Mouse (Mus musculus) stomach, embryonic 14.5 days (tissue): ENCODE measurements around the gene Sowahc. TPM values are rescaled to one million over a fixed set of nuclear protein-coding genes. Genes with fewer than 3 reads are reported as not detected.

Experiments used
- ATAC-seq: fragments of 200-750 bp; cut with Nextera tagmentation; 2 replicates; pipeline ENCODE4 v1.8.0; 2017; ENCODE audit warnings: low read depth, moderate TSS enrichment; ENCODE audit not compliant: insufficient number of reproducible peaks, insufficient read depth, low FRiP score
- H3K27ac ChIP-seq: fragments of 300-500 bp; sonication (generic); 2 replicates; pipeline ENCODE4 v1.5.1; 2014; ENCODE audit warnings: mild to moderate bottlenecking, low read length, moderate library complexity, mixed read lengths
- H3K27me3 ChIP-seq: fragments of 300-500 bp; sonication (generic); 2 replicates; pipeline ENCODE4 v1.6.1; 2014; ENCODE audit warnings: low read length, control low read depth, mixed read lengths; ENCODE audit not compliant: control insufficient read depth, insufficient read depth
- H3K36me3 ChIP-seq: fragments of 300-500 bp; sonication (generic); 2 replicates; pipeline ENCODE4 v1.6.1; 2014; ENCODE audit warnings: mild to moderate bottlenecking, control low read depth, low read length, moderate library complexity, mixed read lengths; ENCODE audit not compliant: control insufficient read depth, insufficient read depth
- H3K4me1 ChIP-seq: fragments of 300-500 bp; sonication (generic); 2 replicates; pipeline ENCODE4 v1.6.1; 2014; ENCODE audit warnings: low read length, control low read depth, mixed read lengths; ENCODE audit not compliant: control insufficient read depth, insufficient read depth
- H3K4me2 ChIP-seq: fragments of 300-500 bp; sonication (generic); replicated peaks from 2 replicates; pipeline ENCODE4 v1.6.1; 2014; ENCODE audit warnings: low read depth, low read length, control low read depth
- H3K4me3 ChIP-seq: fragments of 300-500 bp; sonication (generic); 2 replicates; pipeline ENCODE4 v1.5.1; 2014; ENCODE audit warnings: low read depth, low read length, control low read depth
- H3K9ac ChIP-seq: fragments of 300-500 bp; sonication (generic); replicated peaks from 2 replicates; pipeline ENCODE4 v1.6.1; 2014; ENCODE audit warnings: low read depth, mild to moderate bottlenecking, control low read depth, low read length, moderate library complexity, mixed read lengths
- H3K9me3 ChIP-seq: fragments of 300-500 bp; sonication (generic); 2 replicates; pipeline ENCODE4 v1.6.1; 2016; ENCODE audit warnings: low read depth, low read length, control low read depth; ENCODE audit not compliant: control insufficient read depth
- WGBS: fragments of 180-500 bp; shearing (Covaris S2); extraction: QIAGEN DNeasy Blood & Tissue Kit; methylation state at CpG from one replicate; pipeline ENCODE4 v1.1.7; 2014; 5-methylcytosine and 5-hydroxymethylcytosine counted together
- polyA plus RNA-seq: library from polyadenylated mRNA; unstranded; fragments of >200 nt; fragmentation: Nextera tagmentation; extraction: Ambion mirVana; gene quantifications from 2 replicates; pipeline ENCODE4 v1.2.1, GENCODE M21; 2014

Gene Sowahc
- polyA plus RNA-seq, 1 experiment from 2014 or later, result 11.7 TPM

- no peak overlapping the region for H3K27ac ChIP-seq
- no peak overlapping the region for H3K4me2 ChIP-seq
- no peak overlapping the region for H3K4me3 ChIP-seq
- H3K9ac ChIP-seq, result no peak overlapping the region
- WGBS, result 66% methylated on average over 3 of the region's 3 CpGs
- no peaks in the 10 kb centered on the region for H3K36me3 ChIP-seq
- 0 out of 2 replicates have a peak, but pooled peaks have one; percentile 30 for ATAC-seq
- no peaks in the 10 kb centered on the region for H3K27me3 ChIP-seq
- no peaks in the 10 kb centered on the region for H3K9me3 ChIP-seq
- H3K4me1 ChIP-seq, result peaks cover 15% of the 10 kb centered on the region
Measured at GRCm38 (mm10) chr10:59261603-59262002, 39.9 kb downstream of the Sowahc start.

GRCm38 (mm10) chr10:59262021-59262420 is 40.3 kb downstream of the Sowahc start:
- H3K9me3 ChIP-seq, result no peaks in the 10 kb centered on the region
- no peak for ATAC-seq
- H3K27ac ChIP-seq, result no peak overlapping the region
- no peak overlapping the region for H3K4me2 ChIP-seq
- H3K4me1 ChIP-seq, result peaks cover 15% of the 10 kb centered on the region
- no peak overlapping the region for H3K9ac ChIP-seq
- 69% methylated on average over 1 of the region's 1 CpGs for WGBS
- H3K36me3 ChIP-seq, result no peaks in the 10 kb centered on the region
- no peaks in the 10 kb centered on the region for H3K27me3 ChIP-seq
- no peak overlapping the region for H3K4me3 ChIP-seq

- Histone ChIP-seq H3K9ac (no peak overlapping the region), H3K4me1 (peaks cover 15% of the 10 kb centered on the region), H3K36me3 (no peaks in the 10 kb centered on the region), H3K4me2 (no peak overlapping the region), H3K27ac (no peak overlapping the region), H3K4me3 (no peak overlapping the region), H3K9me3 (no peaks in the 10 kb centered on the region), H3K27me3 (no peaks in the 10 kb centered on the region)
- no peak for ATAC-seq
- 69% methylated on average over 7 of the region's 7 CpGs for WGBS
Measured at GRCm38 (mm10) chr10:59262979-59263378, 41.2 kb downstream of the Sowahc start.

DNA sequence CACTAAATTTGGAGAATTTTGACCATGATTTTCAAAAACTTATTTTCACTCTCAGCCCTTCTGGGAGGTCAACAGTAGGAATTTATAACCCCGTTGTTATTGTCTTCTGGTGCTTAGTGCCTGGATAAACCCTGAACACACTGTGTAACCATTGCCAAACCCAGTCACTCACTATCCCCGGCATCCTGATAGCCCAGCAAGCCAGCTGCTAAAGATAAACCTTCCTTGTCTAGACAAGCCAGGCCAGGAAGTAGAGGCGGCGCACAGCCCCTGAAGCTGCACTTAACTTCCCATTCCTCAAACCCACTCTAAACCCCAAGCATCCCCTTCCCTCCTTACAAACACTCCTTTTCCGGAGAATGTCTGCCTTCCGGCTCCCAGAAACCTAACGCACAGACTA is 43.3 kb downstream of the Sowahc start:
- H3K27me3 ChIP-seq, result no peaks in the 10 kb centered on the region
- no peak overlapping the region for H3K9ac ChIP-seq
- H3K36me3 ChIP-seq, result no peaks in the 10 kb centered on the region
- 23% methylated on average over 7 of the region's 7 CpGs for WGBS
- H3K27ac ChIP-seq, result peak overlapping the region; percentile 83
- H3K4me1 ChIP-seq, result peaks cover 17% of the 10 kb centered on the region
- no peak for ATAC-seq
- H3K4me3 ChIP-seq, result no peak overlapping the region
- no peaks in the 10 kb centered on the region for H3K9me3 ChIP-seq
- H3K4me2 ChIP-seq, result no peak overlapping the region

DNA sequence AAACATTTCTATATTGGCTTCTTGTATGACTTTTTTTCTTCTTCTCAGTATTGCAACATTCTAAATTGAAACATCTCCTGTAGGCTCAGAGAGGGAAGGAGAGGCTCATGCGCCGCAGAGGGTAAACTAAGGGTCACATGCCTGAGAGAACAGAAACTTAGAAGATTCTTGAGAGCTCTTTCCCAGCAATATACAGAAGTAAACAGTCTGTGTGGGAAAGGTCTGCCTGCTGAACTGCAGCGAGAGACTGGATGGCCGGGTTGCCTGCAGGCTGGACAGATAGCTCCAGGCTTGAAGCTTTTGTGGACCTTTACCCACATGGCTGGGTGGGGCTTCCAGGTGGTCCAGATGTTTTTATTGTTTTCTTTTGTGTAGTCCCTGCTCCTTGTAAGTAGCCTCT is 43.9 kb downstream of the Sowahc start:
- WGBS, result 7% methylated on average over 4 of the region's 4 CpGs
- Histone ChIP-seq H3K4me3 (no peak overlapping the region), H3K4me2 (no peak overlapping the region), H3K9me3 (no peaks in the 10 kb centered on the region), H3K36me3 (no peaks in the 10 kb centered on the region), H3K27me3 (no peaks in the 10 kb centered on the region), H3K9ac (no peak overlapping the region), H3K4me1 (peaks cover 21% of the 10 kb centered on the region), H3K27ac (peak overlapping the region; percentile 91)
- ATAC-seq, result peak; percentile 51; the same call in 1 of the 2 replicates

DNA sequence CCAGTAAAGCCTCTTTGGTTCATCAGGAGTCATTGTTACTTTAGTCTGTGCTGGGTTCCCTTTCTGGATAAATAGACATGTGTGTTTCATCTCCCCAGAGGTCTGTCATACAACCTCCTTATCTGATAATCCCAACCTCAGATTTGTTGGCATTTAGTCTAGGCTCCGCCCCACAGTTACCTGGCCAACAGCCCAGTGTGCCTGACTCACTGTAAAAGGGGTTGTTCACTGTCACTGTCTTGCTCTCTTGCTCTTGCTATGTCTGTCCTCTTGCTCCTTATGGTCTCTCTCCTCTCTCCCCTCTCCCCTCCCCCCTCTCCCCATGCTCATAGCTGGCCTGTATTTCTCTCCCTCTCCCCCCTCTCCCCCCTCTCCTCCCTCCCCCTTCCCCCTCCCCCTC is 44.3 kb downstream of the Sowahc start:
- H3K36me3 ChIP-seq, result no peaks in the 10 kb centered on the region
- H3K4me1 ChIP-seq, result peaks cover 21% of the 10 kb centered on the region
- no peak overlapping the region for H3K4me2 ChIP-seq
- no peaks in the 10 kb centered on the region for H3K9me3 ChIP-seq
- no peak overlapping the region for H3K9ac ChIP-seq
- no peaks in the 10 kb centered on the region for H3K27me3 ChIP-seq
- H3K27ac ChIP-seq, result peak overlapping the region; percentile 91
- peak; percentile 14; the same call in 1 of the 2 replicates for ATAC-seq
- 68% methylated on average over 1 of the region's 1 CpGs for WGBS
- H3K4me3 ChIP-seq, result no peak overlapping the region

GRCm38 (mm10) chr10:59267275-59267674 is 45.5 kb downstream of the Sowahc start:
- Histone ChIP-seq H3K27me3 (no peaks in the 10 kb centered on the region), H3K27ac (no peak overlapping the region)
- ATAC-seq, result no peak

GRCm38 (mm10) chr10:59268109-59268508 is 46.4 kb downstream of the Sowahc start:
- Histone ChIP-seq H3K9me3 (no peaks in the 10 kb centered on the region), H3K4me1 (peaks cover 21% of the 10 kb centered on the region), H3K4me2 (no peak overlapping the region), H3K27me3 (no peaks in the 10 kb centered on the region), H3K27ac (no peak overlapping the region), H3K36me3 (no peaks in the 10 kb centered on the region), H3K4me3 (no peak overlapping the region), H3K9ac (no peak overlapping the region)
- ATAC-seq, result no peak
- 52% methylated on average over 4 of the region's 4 CpGs for WGBS

More at GRCm38 (mm10) chr10:59267275-59267674, 45.5 kb downstream of the Sowahc start:
- Histone ChIP-seq H3K9me3 (no peaks in the 10 kb centered on the region), H3K9ac (no peak overlapping the region), H3K4me1 (peaks cover 21% of the 10 kb centered on the region), H3K36me3 (no peaks in the 10 kb centered on the region), H3K4me3 (no peak overlapping the region), H3K4me2 (no peak overlapping the region)
- WGBS, result 82% methylated on average over 2 of the region's 2 CpGs

DNA sequence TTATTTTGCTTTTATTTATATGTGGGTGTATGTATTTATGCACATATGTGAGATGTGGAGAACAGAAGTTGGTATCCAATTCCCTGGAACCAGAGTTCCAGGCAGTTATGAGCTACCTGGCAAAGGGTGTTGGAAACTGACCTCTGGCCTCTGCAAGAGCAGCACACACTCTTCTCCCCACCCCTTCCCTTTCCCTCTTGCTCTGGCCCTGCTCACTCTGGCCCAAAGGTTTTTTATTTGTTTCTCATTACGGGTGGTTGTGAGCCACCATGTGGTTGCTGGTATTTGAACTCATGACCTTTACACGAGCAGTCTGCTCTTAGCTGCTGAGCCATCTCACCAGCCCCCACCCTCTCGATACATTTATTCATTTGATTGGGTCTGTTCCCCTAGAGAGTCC is 47.0 kb downstream of the Sowahc start:
- H3K9me3 ChIP-seq, result no peaks in the 10 kb centered on the region
- H3K4me1 ChIP-seq, result peaks cover 21% of the 10 kb centered on the region
- no peak overlapping the region for H3K9ac ChIP-seq
- no peak overlapping the region for H3K4me2 ChIP-seq
- 36% methylated on average over 3 of the region's 3 CpGs for WGBS
- H3K27ac ChIP-seq, result no peak overlapping the region
- no peak for ATAC-seq
- no peak overlapping the region for H3K4me3 ChIP-seq
- no peaks in the 10 kb centered on the region for H3K27me3 ChIP-seq
- no peaks in the 10 kb centered on the region for H3K36me3 ChIP-seq
